Mouse (Mus musculus) retina, postnatal 1 day (tissue): Measurements from ENCODE around the gene Parp8.
"Not testable (repeated sequence)": the region's sequence is repeated elsewhere in the genome, so short reads cannot be mapped to it uniquely, and the experiment has no call there.

Source experiments
- DNase-seq: peaks from one replicate; pipeline ENCODE4 v3.0.0-alpha.2; 2012

Parp8 gene

GRCm38 (mm10) chr13:116958776-116959589, 66.4 kb downstream of the Parp8 start:
- DNase-seq = no peak

- no peak for DNase-seq
Measured at GRCm38 (mm10) chr13:116957577-116957976, 67.8 kb downstream of the Parp8 start.

GRCm38 (mm10) chr13:116951336-116951735, 74.0 kb downstream of the Parp8 start:
- DNase-seq = no peak

GRCm38 (mm10) chr13:116949527-116949926, 75.8 kb downstream of the Parp8 start:
- DNase-seq = no peak

- no peak for DNase-seq
Measured at GRCm38 (mm10) chr13:116949056-116949455, 76.3 kb downstream of the Parp8 start.

- DNase-seq = no peak
Measured at GRCm38 (mm10) chr13:116948299-116948659, 77.1 kb downstream of the Parp8 start.

GRCm38 (mm10) chr13:116947611-116948298, 77.6 kb downstream of the Parp8 start:
- DNase-seq = peak; percentile 32

- no peak for DNase-seq
Measured at GRCm38 (mm10) chr13:116946566-116946965, 78.8 kb downstream of the Parp8 start.

GRCm38 (mm10) chr13:116941280-116942015, 83.9 kb downstream of the Parp8 start:
- DNase-seq = no peak

GRCm38 (mm10) chr13:116940761-116941160, 84.6 kb downstream of the Parp8 start:
- DNase-seq = no peak

GRCm38 (mm10) chr13:116937019-116937418, 88.3 kb downstream of the Parp8 start:
- DNase-seq = not testable (repeated sequence)

- no peak for DNase-seq
Measured at GRCm38 (mm10) chr13:116917387-116917930, 107.9 kb downstream of the Parp8 start.

- DNase-seq = no peak
Measured at GRCm38 (mm10) chr13:116908284-116908683, 117.1 kb downstream of the Parp8 start.

GRCm38 (mm10) chr13:116903394-116903793, 121.9 kb downstream of the Parp8 start:
- DNase-seq = no peak

- DNase-seq = no peak
Measured at GRCm38 (mm10) chr13:116898395-116898794, 126.9 kb downstream of the Parp8 start.

- DNase-seq = no peak
Measured at GRCm38 (mm10) chr13:116897711-116898110, 127.6 kb downstream of the Parp8 start.

- DNase-seq = no peak
Measured at GRCm38 (mm10) chr13:116884422-116884942, 140.9 kb downstream of the Parp8 start.

GRCm38 (mm10) chr13:116882226-116882625, 143.1 kb downstream of the Parp8 start:
- DNase-seq = no peak

- no peak for DNase-seq
Measured at GRCm38 (mm10) chr13:116879580-116880192, 145.7 kb downstream of the Parp8 start.

GRCm38 (mm10) chr13:116870221-116870620, 155.1 kb downstream of the Parp8 start:
- no peak for DNase-seq

GRCm38 (mm10) chr13:116843937-116844336, 181.4 kb downstream of the Parp8 start:
- no peak for DNase-seq

- no peak for DNase-seq
Measured at GRCm38 (mm10) chr13:116830984-116831383, 194.4 kb downstream of the Parp8 start.

- DNase-seq = no peak
Measured at GRCm38 (mm10) chr13:116829015-116829414, 196.3 kb downstream of the Parp8 start.
